Comparison of ENCODE assay signal across 10 mouse cellular contexts in the genomic region with DNA sequence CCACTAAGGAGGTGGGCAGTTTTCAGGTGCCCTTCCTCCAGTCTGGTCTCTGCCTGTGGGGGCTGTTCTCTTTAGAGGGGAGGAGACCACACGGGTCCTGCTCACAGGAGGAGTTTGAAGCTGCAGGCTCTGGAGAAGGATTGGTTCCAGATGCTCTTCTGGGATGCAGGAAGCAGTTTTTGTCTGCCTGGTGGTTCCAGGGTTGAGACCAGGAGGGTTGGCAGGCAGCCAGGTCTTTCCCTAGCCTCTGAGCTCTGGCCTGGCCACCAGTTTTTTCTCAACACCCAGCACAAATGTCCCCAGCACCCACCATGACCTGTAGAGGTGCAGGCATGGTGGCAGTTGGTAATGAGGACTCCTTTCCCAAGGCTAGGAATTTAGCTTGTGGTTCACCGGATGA.
DNase-seq lines count a peak whose midpoint lies in the region; ATAC-seq and TF ChIP-seq lines count a peak whose summit lies in the region.
"Had no signal": no experiment of that assay in that cellular context is flagged by ENCODE, and none has a peak within 500 bp of the region (broad histone marks: within the 10 kb centered on the region; RNA-seq: fewer than 3 reads in every experiment).

No protein-coding gene starts in this region.

- no peaks in the 10 kb centered on the region for H3K27me3 ChIP-seq in lung, embryonic 14.5 days (ENCODE audit: insufficient read depth, low read length)
- no peaks in the 10 kb centered on the region for H3K27me3 ChIP-seq in kidney, postnatal 0 days (ENCODE audit: insufficient read depth, low read length)
- no peaks in the 10 kb centered on the region for H3K27me3 ChIP-seq in stomach, embryonic 16.5 days (ENCODE audit: control insufficient read depth, insufficient read depth, low read length)

- H3K4me3 ChIP-seq in lung, embryonic 14.5 days (ENCODE audit: low read depth, low read length), result no peak overlapping the region
- H3K4me3 ChIP-seq in kidney, postnatal 0 days (replicated peaks; ENCODE audit: low read depth, low read length), result no peak overlapping the region
- H3K4me3 ChIP-seq in stomach, embryonic 16.5 days (replicated peaks; ENCODE audit: low read length), result no peak overlapping the region

- no peaks in the 10 kb centered on the region for H3K9me3 ChIP-seq in lung, embryonic 14.5 days (ENCODE audit: low read depth, low read length)
- no peaks in the 10 kb centered on the region for H3K9me3 ChIP-seq in kidney, postnatal 0 days (replicated peaks; ENCODE audit: low read length)
- no peaks in the 10 kb centered on the region for H3K9me3 ChIP-seq in stomach, embryonic 16.5 days (replicated peaks; ENCODE audit: control insufficient read depth, low read length)

- WGBS in lung, embryonic 14.5 days, result 22% methylated on average over 2 of the region's 2 CpGs
- WGBS in kidney, postnatal 0 days, result 40% methylated on average over 2 of the region's 2 CpGs
- WGBS in stomach, embryonic 16.5 days, result 35% methylated on average over 2 of the region's 2 CpGs

- TF ChIP-seq CTCF in lung, embryonic 14.5 days (IDR thresholded peaks at IDR 0.05; ENCODE audit: low read depth), result no peak
- TF ChIP-seq CTCF in kidney, postnatal 0 days (IDR thresholded peaks at IDR 0.05; ENCODE audit: low read depth), result no peak

- H3K4me2 ChIP-seq in lung, embryonic 14.5 days, result peak overlapping the region; percentile 59; the same call in 1 of the 2 replicates
- no peak overlapping the region for H3K4me2 ChIP-seq in kidney, postnatal 0 days (ENCODE audit: low read length)
- peak overlapping the region; percentile 40 for H3K4me2 ChIP-seq in stomach, embryonic 16.5 days (ENCODE audit: low read depth, low read length)

- H3K27ac ChIP-seq in lung, embryonic 14.5 days (ENCODE audit: low read depth), result peak overlapping the region; percentile 80
- H3K27ac ChIP-seq in kidney, postnatal 0 days, result no peak overlapping the region
- H3K27ac ChIP-seq in stomach, embryonic 16.5 days (ENCODE audit: low read length), result peak overlapping the region; percentile 50; the same call in 1 of the 2 replicates

- 0 out of 2 replicates have a peak, but pooled peaks cover 1% of the 10 kb centered on the region for H3K36me3 ChIP-seq in lung, embryonic 14.5 days (ENCODE audit: insufficient read depth)
- no peaks in the 10 kb centered on the region for H3K36me3 ChIP-seq in kidney, postnatal 0 days (ENCODE audit: insufficient read depth, low read length)
- no peaks in the 10 kb centered on the region for H3K36me3 ChIP-seq in stomach, embryonic 16.5 days (ENCODE audit: control insufficient read depth, insufficient read depth, low read length)

- peak; percentile 69 for DNase-seq in cerebellum, adult 11-12 months
- no peak for DNase-seq in cerebellum, adult 8-10 months
- peak; percentile 70 for DNase-seq in lung, embryonic 14.5 days
- DNase-seq in lung, postnatal 25 days (ENCODE audit: low spot score), result no peak
- peak; percentile 58 for DNase-seq in kidney, postnatal 0 days (ENCODE audit: low spot score)
- DNase-seq in frontal cortex, adult 2 months (ENCODE audit: extremely low spot score in 1 of 2, low spot score in 1 of 2), result no peak
- no peak for DNase-seq in lung, adult 18-20 months
- DNase-seq: adrenal gland, postnatal 10 days; B cell, adult 2 months had no signal

- peaks cover 39% of the 10 kb centered on the region for H3K4me1 ChIP-seq in lung, embryonic 14.5 days (ENCODE audit: insufficient read depth)
- peaks cover 49% of the 10 kb centered on the region for H3K4me1 ChIP-seq in kidney, postnatal 0 days (replicated peaks; ENCODE audit: insufficient read depth, low read length)
- H3K4me1 ChIP-seq in stomach, embryonic 16.5 days (ENCODE audit: control insufficient read depth, insufficient read depth, low read length), result peaks cover 80% of the 10 kb centered on the region

- ATAC-seq in lung, embryonic 14.5 days (ENCODE audit: insufficient read depth), result no peak
- ATAC-seq in kidney, postnatal 0 days (replicated peaks; ENCODE audit: low FRiP score, low read depth), result no peak
- no peak for ATAC-seq in stomach, embryonic 16.5 days (ENCODE audit: insufficient read depth, low FRiP score)

- peak overlapping the region; percentile 32 for H3K9ac ChIP-seq in lung, embryonic 14.5 days
- H3K9ac ChIP-seq in kidney, postnatal 0 days (ENCODE audit: low read depth, low read length), result no peak overlapping the region
- peak overlapping the region; percentile 52 for H3K9ac ChIP-seq in stomach, embryonic 16.5 days (ENCODE audit: low read length)

Comparison
In these comparisons a context has a peak if more than half of its experiments do, and no peak if none do; other contexts are left out.
1. DNase-seq: peak in cerebellum, adult 11-12 months (single experiment), lung, embryonic 14.5 days (single experiment) and kidney, postnatal 0 days (single experiment); none in cerebellum, adult 8-10 months (single experiment), lung, postnatal 25 days (single experiment), frontal cortex, adult 2 months (0 of 2) and lung, adult 18-20 months (0 of 2).